Mouse (Mus musculus) heart, postnatal 0 days (tissue): Measurements from ENCODE around the gene Ggps1. TPM values are rescaled to one million over a fixed set of nuclear protein-coding genes. Genes with fewer than 3 reads are reported as not detected.
A peak's percentile ranks its signal among the peaks of the same experiment; 100 is the strongest.

Experiments
- ATAC-seq: fragments of 200-750 bp; cut with Nextera tagmentation; 2 replicates; pipeline ENCODE4 v1.8.0; 2017; ENCODE audit warnings: low read depth, moderate number of reproducible peaks, moderate library complexity; ENCODE audit not compliant: insufficient read depth
- DNase-seq: peaks from one replicate; pipeline ENCODE4 v3.0.0-alpha.2; 2016; ENCODE audit warnings: low spot score
- H3K27ac ChIP-seq: fragments of 300-500 bp; sonication (generic); 2 replicates; pipeline ENCODE4 v1.5.1; 2014; ENCODE audit warnings: low read depth, mild to moderate bottlenecking
- H3K27me3 ChIP-seq: fragments of 300-500 bp; sonication (generic); 2 replicates; pipeline ENCODE4 v1.6.1; 2014; ENCODE audit warnings: low read length, mixed read lengths; ENCODE audit not compliant: control insufficient read depth, insufficient read depth
- H3K36me3 ChIP-seq: fragments of 300-500 bp; sonication (generic); replicated peaks from 2 replicates; pipeline ENCODE4 v1.6.1; 2014; ENCODE audit warnings: low read length, mixed read lengths; ENCODE audit not compliant: control insufficient read depth, insufficient read depth
- H3K4me1 ChIP-seq: fragments of 300-500 bp; sonication (generic); 2 replicates; pipeline ENCODE4 v1.6.1; 2014; ENCODE audit warnings: antibody characterized with exemption; ENCODE audit not compliant: control insufficient read depth, insufficient read depth
- H3K4me2 ChIP-seq: fragments of 300-500 bp; sonication (generic); 2 replicates; pipeline ENCODE4 v1.6.1; 2014; ENCODE audit warnings: low read depth, mild to moderate bottlenecking, low read length, moderate library complexity
- H3K4me3 ChIP-seq: fragments of 300-500 bp; sonication (generic); 2 replicates; pipeline ENCODE4 v1.5.1; 2014; ENCODE audit warnings: low read depth, low read length
- H3K9ac ChIP-seq: fragments of 300-500 bp; sonication (generic); replicated peaks from 2 replicates; pipeline ENCODE4 v1.6.1; 2014; ENCODE audit warnings: low read depth, low read length, mixed read lengths
- H3K9me3 ChIP-seq: fragments of 300-500 bp; sonication (generic); replicated peaks from 2 replicates; pipeline ENCODE4 v1.6.1; 2016; ENCODE audit warnings: low read length; ENCODE audit not compliant: control insufficient read depth
- CTCF ChIP-seq: IDR thresholded peaks from 2 replicates; pipeline ENCODE4 v1.5.1; 2016; ENCODE audit warnings: antibody characterized with exemption, control low read depth, low read depth
- EP300 ChIP-seq: IDR thresholded peaks from 2 replicates; pipeline ENCODE4 v1.6.1; 2016; ENCODE audit warnings: antibody characterized with exemption, low read depth
- WGBS: fragments of 180-500 bp; shearing (Covaris S2); extraction: QIAGEN DNeasy Blood & Tissue Kit; methylation state at CpG from one replicate; pipeline ENCODE4 v1.1.7; 2014; 5-methylcytosine and 5-hydroxymethylcytosine counted together
- polyA plus RNA-seq: library from polyadenylated mRNA; unstranded; fragments of >200 nt; fragmentation: Nextera tagmentation; extraction: Ambion mirVana; gene quantifications from 2 replicates; pipeline ENCODE4 v1.2.1, GENCODE M21; 2015
- total RNA-seq: library from RNA; depleted of rRNA; stranded (reverse); fragments of >200 nt; gene quantifications from 2 replicates; pipeline ENCODE4 v1.2.3, GENCODE M21; 2014; ENCODE audit warnings: low replicate concordance

Ggps1 gene
- total and polyA plus RNA-seq, 2 experiments from 2014 or later = 33.6 to 36.8 TPM

GRCm38 (mm10) chr13:14075326-14075725 is 12.0 kb upstream of the Ggps1 start:
- TF ChIP-seq CTCF (no peak), EP300 (no peak)
- ATAC-seq = no peak
- H3K9ac ChIP-seq = no peak overlapping the region
- 0 out of 2 replicates have a peak, but pooled peaks cover 3% of the 10 kb centered on the region for H3K4me1 ChIP-seq
- H3K4me2 ChIP-seq = no peak overlapping the region
- no peaks in the 10 kb centered on the region for H3K9me3 ChIP-seq
- no peaks in the 10 kb centered on the region for H3K27me3 ChIP-seq
- no peak overlapping the region for H3K4me3 ChIP-seq
- WGBS = 70% methylated on average over 1 of the region's 1 CpGs
- DNase-seq = no peak
- no peak overlapping the region for H3K27ac ChIP-seq
- no peaks in the 10 kb centered on the region for H3K36me3 ChIP-seq

- no peak for DNase-seq
- Histone ChIP-seq H3K4me3 (no peak overlapping the region), H3K9me3 (no peaks in the 10 kb centered on the region), H3K9ac (no peak overlapping the region), H3K27ac (no peak overlapping the region), H3K27me3 (no peaks in the 10 kb centered on the region), H3K4me1 (no peaks in the 10 kb centered on the region), H3K36me3 (no peaks in the 10 kb centered on the region), H3K4me2 (no peak overlapping the region)
- 98% methylated on average over 1 of the region's 1 CpGs for WGBS
- ATAC-seq = no peak
- TF ChIP-seq EP300 (no peak), CTCF (no peak)
Measured at GRCm38 (mm10) chr13:14074371-14074770, 11.1 kb upstream of the Ggps1 start.

DNA sequence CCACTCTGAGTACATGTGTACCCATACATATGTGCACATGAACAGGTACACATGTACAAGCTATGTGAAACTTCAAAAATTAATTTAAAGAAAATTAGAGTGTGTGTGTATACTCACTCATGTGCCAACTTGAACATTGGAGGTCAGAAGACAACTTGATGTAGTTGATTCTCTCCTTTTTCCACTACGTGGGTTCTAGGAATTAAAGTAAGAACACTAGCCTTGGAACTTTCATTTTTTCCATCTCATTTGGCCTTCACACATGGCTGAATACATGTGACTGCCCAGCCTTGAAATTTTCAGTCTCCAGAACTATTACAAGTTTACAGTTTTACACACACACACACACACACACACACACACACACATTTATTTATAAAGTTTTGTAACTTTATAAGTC is 6.0 kb upstream of the Ggps1 start:
- Histone ChIP-seq H3K27ac (no peak overlapping the region), H3K4me1 (no peaks in the 10 kb centered on the region), H3K9ac (no peak overlapping the region), H3K9me3 (no peaks in the 10 kb centered on the region), H3K4me3 (no peak overlapping the region), H3K27me3 (no peaks in the 10 kb centered on the region), H3K4me2 (no peak overlapping the region), H3K36me3 (no peaks in the 10 kb centered on the region; the same call in 1 of the 2 replicates)
- DNase-seq = no peak
- WGBS = 97% methylated on average over 1 of the region's 1 CpGs
- no peak for ATAC-seq
- no peak for TF ChIP-seq CTCF
- no peak for TF ChIP-seq EP300

GRCm38 (mm10) chr13:14068035-14068434 is 4.7 kb upstream of the Ggps1 start:
- Histone ChIP-seq H3K27me3 (no peaks in the 10 kb centered on the region), H3K27ac (no peak overlapping the region), H3K36me3 (no peaks in the 10 kb centered on the region; the same call in 1 of the 2 replicates), H3K4me3 (no peak overlapping the region), H3K4me2 (no peak overlapping the region), H3K4me1 (no peaks in the 10 kb centered on the region), H3K9ac (no peak overlapping the region), H3K9me3 (no peaks in the 10 kb centered on the region)
- no peak for ATAC-seq
- no peak for DNase-seq
- TF ChIP-seq CTCF = no peak
- no peak for TF ChIP-seq EP300

DNA sequence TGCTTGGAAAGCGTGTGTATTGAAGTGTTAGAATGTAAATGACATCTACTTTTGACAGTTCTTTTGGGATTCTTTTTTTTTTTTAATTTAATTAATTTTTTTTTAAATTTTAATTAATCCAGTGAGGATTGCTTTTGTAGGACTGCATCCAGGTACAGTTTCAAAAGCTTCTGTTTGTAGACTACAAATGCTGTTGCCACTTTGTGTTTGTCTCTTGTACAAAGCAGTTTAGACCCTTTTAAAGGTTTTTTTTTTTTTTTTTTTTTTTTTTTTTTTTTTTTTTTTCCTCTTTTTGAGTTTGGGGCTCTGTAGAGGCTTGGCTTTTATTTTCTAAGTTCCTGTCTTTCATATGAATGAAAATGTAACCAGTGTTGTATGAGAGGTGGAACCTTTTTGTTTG is 2.4 kb upstream of the Ggps1 start:
- ATAC-seq (no peak), DNase-seq (no peak)
- no peaks in the 10 kb centered on the region; the same call in 1 of the 2 replicates for H3K36me3 ChIP-seq
- H3K4me1 ChIP-seq = peaks cover 7% of the 10 kb centered on the region
- H3K4me2 ChIP-seq = no peak overlapping the region
- no peak overlapping the region for H3K9ac ChIP-seq
- no peak overlapping the region for H3K4me3 ChIP-seq
- no peaks in the 10 kb centered on the region for H3K9me3 ChIP-seq
- TF ChIP-seq CTCF = no peak
- no peak for TF ChIP-seq EP300
- H3K27ac ChIP-seq = no peak overlapping the region
- WGBS = 67% methylated on average over 1 of the region's 1 CpGs
- no peaks in the 10 kb centered on the region for H3K27me3 ChIP-seq

DNA sequence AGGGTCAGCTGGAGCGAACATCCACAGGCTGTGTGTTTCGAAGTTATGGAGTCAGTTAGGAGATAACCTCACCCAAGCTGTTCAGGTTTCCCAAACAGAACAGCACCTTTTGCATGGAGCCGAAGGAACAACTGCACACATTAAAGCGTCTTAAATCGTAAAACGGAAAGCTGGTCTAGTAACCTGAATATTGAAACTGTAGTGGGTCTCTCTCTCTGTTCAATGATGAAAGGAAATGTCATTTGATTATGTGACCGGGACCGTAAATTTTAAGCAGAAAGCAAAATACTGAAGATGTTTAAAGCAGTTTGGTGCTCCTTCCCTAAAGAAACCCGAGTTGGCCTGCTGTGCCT is 1.7 kb upstream of the Ggps1 start:
- H3K4me3 ChIP-seq = peak overlapping the region; percentile 98
- H3K27me3 ChIP-seq = no peaks in the 10 kb centered on the region
- H3K4me1 ChIP-seq = peaks cover 7% of the 10 kb centered on the region
- 9% methylated on average over 9 of the region's 9 CpGs for WGBS
- peak overlapping the region; percentile 97; the same call in 1 of the 2 replicates for H3K27ac ChIP-seq
- H3K36me3 ChIP-seq = no peaks in the 10 kb centered on the region; the same call in 1 of the 2 replicates
- DNase-seq (peak; percentile 29), ATAC-seq (no peak)
- no peak for TF ChIP-seq CTCF
- no peak for TF ChIP-seq EP300
- H3K9ac ChIP-seq = peak overlapping the region; percentile 99
- no peaks in the 10 kb centered on the region for H3K9me3 ChIP-seq
- H3K4me2 ChIP-seq = peak overlapping the region; percentile 86
